Mouse (Mus musculus): ENCODE data around the gene Rhbdl1. TPM values are rescaled to one million over a fixed set of nuclear protein-coding genes. Genes with fewer than 3 reads are reported as not detected.
"Not testable (repeated sequence)": the region's sequence is repeated elsewhere in the genome, so short reads cannot be mapped to it uniquely, and the experiment has no call there.

The Rhbdl1 gene
- polyA plus RNA-seq, 1 experiment = 1.6 TPM

GRCm38 (mm10) chr17:25813471-25813870 lies 23.6 kb downstream of the Rhbdl1 start:
- H3K4me3 ChIP-seq (ENCODE audit: insufficient read depth, low read length) = no peak overlapping the region
- no peaks in the 10 kb centered on the region for H3K4me1 ChIP-seq (ENCODE audit: control insufficient read depth, insufficient read depth, low read length)
- no peak for TF ChIP-seq POLR2A (IDR thresholded peaks at IDR 0.05; ENCODE audit: borderline replicate concordance, low read depth, low read length)
- peak; percentile 11; the same call in 1 of the 2 replicates for TF ChIP-seq CTCF (IDR thresholded peaks at IDR 0.05; ENCODE audit: low read depth, low read length)
- H3K27ac ChIP-seq (ENCODE audit: insufficient read depth, low read depth, low read length) = no peak overlapping the region

- TF ChIP-seq POLR2A (IDR thresholded peaks at IDR 0.05; ENCODE audit: borderline replicate concordance, low read depth, low read length) = no peak
- TF ChIP-seq CTCF (IDR thresholded peaks at IDR 0.05; ENCODE audit: low read depth, low read length) = no peak
- Histone ChIP-seq H3K4me1 (ENCODE audit: control insufficient read depth, insufficient read depth, low read length) (no peaks in the 10 kb centered on the region), H3K27ac (ENCODE audit: insufficient read depth, low read depth, low read length) (no peak overlapping the region), H3K4me3 (ENCODE audit: insufficient read depth, low read length) (no peak overlapping the region)
Observed at GRCm38 (mm10) chr17:25810890-25811289, 26.2 kb downstream of the Rhbdl1 start.

GRCm38 (mm10) chr17:25809606-25810340 lies 27.3 kb downstream of the Rhbdl1 start:
- TF ChIP-seq CTCF (IDR thresholded peaks at IDR 0.05; ENCODE audit: low read depth, low read length) (no peak), POLR2A (IDR thresholded peaks at IDR 0.05; ENCODE audit: borderline replicate concordance, low read depth, low read length) (no peak)
- Histone ChIP-seq H3K4me3 (ENCODE audit: insufficient read depth, low read length) (peak overlapping the region; percentile 52), H3K4me1 (ENCODE audit: control insufficient read depth, insufficient read depth, low read length) (no peaks in the 10 kb centered on the region), H3K27ac (ENCODE audit: insufficient read depth, low read depth, low read length) (no peak overlapping the region)

- H3K27ac ChIP-seq (ENCODE audit: insufficient read depth, low read depth, low read length) = no peak within 1 kb of the TSS
- TF ChIP-seq POLR2A (IDR thresholded peaks at IDR 0.05; ENCODE audit: borderline replicate concordance, low read depth, low read length) = no peak
- no peak for TF ChIP-seq CTCF (IDR thresholded peaks at IDR 0.05; ENCODE audit: low read depth, low read length)
- peak within 1 kb of the TSS; percentile 52 for H3K4me3 ChIP-seq (ENCODE audit: insufficient read depth, low read length)
- H3K4me1 ChIP-seq (ENCODE audit: control insufficient read depth, insufficient read depth, low read length) = no peaks in the 10 kb centered on the region
Observed at GRCm38 (mm10) chr17:25808789-25809605, 28.1 kb downstream of the Rhbdl1 start, which contains the start of gene Fbxl16. TSS of gene Fbxl16 (plus strand) at chr17:25809085.

- H3K4me1 ChIP-seq (ENCODE audit: control insufficient read depth, insufficient read depth, low read length) = no peaks in the 10 kb centered on the region
- H3K4me3 ChIP-seq (ENCODE audit: insufficient read depth, low read length) = no peak overlapping the region
- no peak overlapping the region for H3K27ac ChIP-seq (ENCODE audit: insufficient read depth, low read depth, low read length)
- TF ChIP-seq POLR2A (IDR thresholded peaks at IDR 0.05; ENCODE audit: borderline replicate concordance, low read depth, low read length) (no peak), CTCF (IDR thresholded peaks at IDR 0.05; ENCODE audit: low read depth, low read length) (no peak)
Observed at GRCm38 (mm10) chr17:25808028-25808427, 29.1 kb downstream of the Rhbdl1 start.

GRCm38 (mm10) chr17:25807452-25807851 lies 29.6 kb downstream of the Rhbdl1 start:
- H3K27ac ChIP-seq (ENCODE audit: insufficient read depth, low read depth, low read length); H3K4me3 ChIP-seq (ENCODE audit: insufficient read depth, low read length); H3K4me1 ChIP-seq (ENCODE audit: control insufficient read depth, insufficient read depth, low read length): not testable (repeated sequence)

- TF ChIP-seq POLR2A (IDR thresholded peaks at IDR 0.05; ENCODE audit: borderline replicate concordance, low read depth, low read length) (no peak), CTCF (IDR thresholded peaks at IDR 0.05; ENCODE audit: low read depth, low read length) (no peak)
- no peaks in the 10 kb centered on the region for H3K4me1 ChIP-seq (ENCODE audit: control insufficient read depth, insufficient read depth, low read length)
- no peak overlapping the region for H3K4me3 ChIP-seq (ENCODE audit: insufficient read depth, low read length)
- H3K27ac ChIP-seq (ENCODE audit: insufficient read depth, low read depth, low read length) = no peak overlapping the region
Observed at GRCm38 (mm10) chr17:25806507-25806906, 30.6 kb downstream of the Rhbdl1 start.

GRCm38 (mm10) chr17:25802825-25803517 lies 34.1 kb downstream of the Rhbdl1 start:
- Histone ChIP-seq H3K27ac (ENCODE audit: insufficient read depth, low read depth, low read length) (no peak overlapping the region), H3K4me3 (ENCODE audit: insufficient read depth, low read length) (no peak overlapping the region), H3K4me1 (ENCODE audit: control insufficient read depth, insufficient read depth, low read length) (no peaks in the 10 kb centered on the region)
- TF ChIP-seq CTCF (IDR thresholded peaks at IDR 0.05; ENCODE audit: low read depth, low read length) (no peak), POLR2A (IDR thresholded peaks at IDR 0.05; ENCODE audit: borderline replicate concordance, low read depth, low read length) (no peak)

GRCm38 (mm10) chr17:25801029-25801428 lies 36.1 kb downstream of the Rhbdl1 start:
- H3K4me1 ChIP-seq (ENCODE audit: control insufficient read depth, insufficient read depth, low read length) = peaks cover 4% of the 10 kb centered on the region; the same call in 1 of the 2 replicates
- peak; percentile 55 for TF ChIP-seq CTCF (IDR thresholded peaks at IDR 0.05; ENCODE audit: low read depth, low read length)
- TF ChIP-seq POLR2A (IDR thresholded peaks at IDR 0.05; ENCODE audit: borderline replicate concordance, low read depth, low read length) = no peak
- H3K27ac ChIP-seq (ENCODE audit: insufficient read depth, low read depth, low read length) = no peak overlapping the region
- no peak overlapping the region for H3K4me3 ChIP-seq (ENCODE audit: insufficient read depth, low read length)
